Comparison of ENCODE assay signal across 10 mouse cellular contexts in the genomic region with DNA sequence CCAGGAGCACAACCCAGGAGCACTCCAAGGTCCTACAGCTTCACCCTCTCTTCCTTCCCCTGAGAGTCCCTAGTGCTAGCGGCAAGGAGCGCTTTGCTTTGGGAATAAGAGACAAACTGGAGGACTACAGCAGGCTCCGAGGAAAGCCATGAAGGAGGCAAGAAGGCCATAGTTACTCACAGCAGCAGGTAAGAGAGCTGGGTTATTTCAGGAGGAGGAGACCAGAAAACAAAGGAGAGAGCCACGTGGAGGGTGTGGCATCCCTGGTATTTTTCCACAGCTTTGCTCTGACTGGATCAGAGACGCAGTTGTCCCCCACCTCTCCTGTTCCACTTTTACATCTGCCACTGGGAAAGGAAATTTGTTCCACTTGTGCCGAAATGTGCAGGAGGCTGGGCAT. TPM values are rescaled to one million over a fixed set of nuclear protein-coding genes. Genes with fewer than 3 reads are reported as not detected.
DNase-seq lines count a peak whose midpoint lies in the region; ATAC-seq lines count a peak whose summit lies in the region.
"Had no signal": no experiment of that assay in that cellular context is flagged by ENCODE, and none has a peak within 500 bp of the region (broad histone marks: within the 10 kb centered on the region; RNA-seq: fewer than 3 reads in every experiment).

No protein-coding gene starts in this region.

- H3K36me3 ChIP-seq in forebrain, embryonic 10.5 days (replicated peaks), result no peaks in the 10 kb centered on the region
- H3K36me3 ChIP-seq in forebrain, embryonic 12.5 days (replicated peaks), result no peaks in the 10 kb centered on the region
- no peaks in the 10 kb centered on the region for H3K36me3 ChIP-seq in lung, embryonic 16.5 days (ENCODE audit: control insufficient read depth, insufficient read depth, low read length)
- H3K36me3 ChIP-seq in stomach, embryonic 15.5 days, result no peaks in the 10 kb centered on the region

- DNase-seq in forebrain, embryonic 10.5 days (ENCODE audit: extremely low spot score, low spot score), result no peak
- DNase-seq in lung, postnatal 10 days, result no peak
- peak; percentile 66 for DNase-seq in kidney, adult 9 months
- DNase-seq in urinary bladder, postnatal 4 days (ENCODE audit: low spot score in 2 of 2), result no peak
- no peak for DNase-seq in thymus, postnatal 14 days
- DNase-seq: lung, embryonic 14.5 days; right cerebral cortex, postnatal 4 days had no signal

- no peaks in the 10 kb centered on the region for H3K9me3 ChIP-seq in forebrain, embryonic 10.5 days
- H3K9me3 ChIP-seq in forebrain, embryonic 12.5 days, result no peaks in the 10 kb centered on the region
- H3K9me3 ChIP-seq in lung, embryonic 16.5 days (ENCODE audit: control insufficient read depth, low read length), result no peaks in the 10 kb centered on the region
- no peaks in the 10 kb centered on the region for H3K9me3 ChIP-seq in stomach, embryonic 15.5 days

- H3K4me1 ChIP-seq in forebrain, embryonic 10.5 days, result peaks cover 52% of the 10 kb centered on the region
- peaks cover 12% of the 10 kb centered on the region; the same call in 1 of the 2 replicates for H3K4me1 ChIP-seq in forebrain, embryonic 12.5 days
- peaks cover 19% of the 10 kb centered on the region for H3K4me1 ChIP-seq in lung, embryonic 16.5 days (replicated peaks; ENCODE audit: control insufficient read depth, insufficient read depth, low read length)
- peaks cover 7% of the 10 kb centered on the region; the same call in 1 of the 2 replicates for H3K4me1 ChIP-seq in stomach, embryonic 15.5 days

- peak overlapping the region; percentile 44 for H3K27ac ChIP-seq in forebrain, embryonic 10.5 days
- H3K27ac ChIP-seq in forebrain, embryonic 12.5 days, result no peak overlapping the region
- H3K27ac ChIP-seq in lung, embryonic 16.5 days (ENCODE audit: low read length), result no peak overlapping the region
- H3K27ac ChIP-seq in stomach, embryonic 15.5 days, result peak overlapping the region; percentile 26; the same call in 1 of the 2 replicates

- peaks cover 3% of the 10 kb centered on the region; the same call in 1 of the 2 replicates for H3K27me3 ChIP-seq in forebrain, embryonic 10.5 days (ENCODE audit: poor library complexity, severe bottlenecking)
- 0 out of 2 replicates have a peak, but pooled peaks cover 4% of the 10 kb centered on the region for H3K27me3 ChIP-seq in forebrain, embryonic 12.5 days
- H3K27me3 ChIP-seq in lung, embryonic 16.5 days (ENCODE audit: control insufficient read depth, insufficient read depth, low read depth, low read length), result no peaks in the 10 kb centered on the region
- H3K27me3 ChIP-seq in stomach, embryonic 15.5 days (replicated peaks), result no peaks in the 10 kb centered on the region

- no peak overlapping the region for H3K4me2 ChIP-seq in forebrain, embryonic 12.5 days
- no peak overlapping the region for H3K4me2 ChIP-seq in lung, embryonic 16.5 days (ENCODE audit: low read depth, low read length)
- H3K4me2 ChIP-seq in stomach, embryonic 15.5 days, result no peak overlapping the region
- H3K4me2 ChIP-seq: lung, embryonic 14.5 days had no signal

- no peak overlapping the region for H3K4me3 ChIP-seq in forebrain, embryonic 10.5 days
- H3K4me3 ChIP-seq in forebrain, embryonic 12.5 days (replicated peaks), result no peak overlapping the region
- H3K4me3 ChIP-seq in lung, embryonic 16.5 days (ENCODE audit: low read length), result no peak overlapping the region
- no peak overlapping the region for H3K4me3 ChIP-seq in stomach, embryonic 15.5 days (replicated peaks)

- no peak for ATAC-seq in forebrain, embryonic 12.5 days (ENCODE audit: low FRiP score)
- ATAC-seq in lung, embryonic 16.5 days (ENCODE audit: low read depth), result peak; percentile 50; the same call in 1 of the 2 replicates
- ATAC-seq in stomach, embryonic 15.5 days (ENCODE audit: insufficient read depth, low FRiP score, low read depth), result no peak; the same call in 1 of the 2 replicates

- WGBS in forebrain, embryonic 10.5 days, result 65% methylated on average over 6 of the region's 6 CpGs
- 55% methylated on average over 6 of the region's 6 CpGs for WGBS in forebrain, embryonic 12.5 days
- 52% methylated on average over 6 of the region's 6 CpGs for WGBS in lung, embryonic 16.5 days
- 50% methylated on average over 6 of the region's 6 CpGs for WGBS in stomach, embryonic 15.5 days

- no peak overlapping the region for H3K9ac ChIP-seq in forebrain, embryonic 12.5 days
- H3K9ac ChIP-seq in lung, embryonic 16.5 days (ENCODE audit: low read length), result no peak overlapping the region
- H3K9ac ChIP-seq in stomach, embryonic 15.5 days, result no peak overlapping the region
- H3K9ac ChIP-seq: lung, embryonic 14.5 days had no signal

RNA-seq across cellular contexts. Expression of a gene that starts 16.6 kb away (rescaled TPM):
- 169 and 173 TPM in 2 replicates for polyA plus RNA-seq in forebrain, embryonic 10.5 days (2016; fragmentation: Nextera tagmentation; extraction: Ambion mirVana)
- polyA plus RNA-seq in forebrain, embryonic 12.5 days (2016; fragmentation: Nextera tagmentation; extraction: Ambion mirVana), result 157 and 167 TPM in 2 replicates
- polyA plus RNA-seq in lung, embryonic 16.5 days (2015; fragmentation: Nextera tagmentation; extraction: Ambion mirVana), result 76.5 and 84.0 TPM in 2 replicates
- polyA plus RNA-seq in stomach, embryonic 15.5 days (2015; fragmentation: Nextera tagmentation; extraction: Ambion mirVana), result 92.0 and 108 TPM in 2 replicates

RNA-seq across cellular contexts. Expression of a gene that starts 37.5 kb away (rescaled TPM):
- 17.0 and 19.6 TPM in 2 replicates for polyA plus RNA-seq in forebrain, embryonic 10.5 days (2016; fragmentation: Nextera tagmentation; extraction: Ambion mirVana)
- polyA plus RNA-seq in forebrain, embryonic 12.5 days (2016; fragmentation: Nextera tagmentation; extraction: Ambion mirVana), result 22.3 and 26.6 TPM in 2 replicates
- 16.8 and 18.4 TPM in 2 replicates for polyA plus RNA-seq in lung, embryonic 16.5 days (2015; fragmentation: Nextera tagmentation; extraction: Ambion mirVana)
- 16.1 and 16.7 TPM in 2 replicates for polyA plus RNA-seq in stomach, embryonic 15.5 days (2015; fragmentation: Nextera tagmentation; extraction: Ambion mirVana)

Comparison
In these comparisons a context has a peak if more than half of its experiments do, and no peak if none do; other contexts are left out.
1. H3K27ac ChIP-seq: peak in forebrain, embryonic 10.5 days (single experiment) and stomach, embryonic 15.5 days (single experiment); none in forebrain, embryonic 12.5 days (single experiment) and lung, embryonic 16.5 days (single experiment).